Mouse (Mus musculus) liver, embryonic 14.5 days (tissue): ENCODE data around the gene Hk1. TPM values are rescaled to one million over a fixed set of nuclear protein-coding genes. Genes with fewer than 3 reads are reported as not detected.
A peak's percentile ranks its signal among the peaks of the same experiment; 100 is the strongest.

Source experiments
- ATAC-seq: fragments of 200-750 bp; cut with Nextera tagmentation; 2 replicates; pipeline ENCODE4 v1.8.0; 2017; ENCODE audit warnings: moderate number of reproducible peaks, mild to moderate bottlenecking, moderate library complexity; ENCODE audit not compliant: insufficient read depth
- DNase-seq, 3 experiments: peaks; one replicate each; pipeline ENCODE4 v3.0.0-alpha.2; 2012 to 2013; ENCODE audit warnings: low read depth in 3 of 3, low spot score in 3 of 3
- H3K27ac ChIP-seq: fragments of 300-500 bp; sonication (generic); 2 replicates; pipeline ENCODE4 v1.5.1; 2014; ENCODE audit warnings: moderate library complexity, mild to moderate bottlenecking, control low read depth, inconsistent platforms
- H3K27me3 ChIP-seq: fragments of 300-500 bp; sonication (generic); 2 replicates; pipeline ENCODE4 v1.6.1; 2014; ENCODE audit warnings: mild to moderate bottlenecking, low read length, moderate library complexity; ENCODE audit not compliant: control insufficient read depth, insufficient read depth
- H3K36me3 ChIP-seq: fragments of 300-500 bp; sonication (generic); replicated peaks from 2 replicates; pipeline ENCODE4 v1.6.1; 2014; ENCODE audit warnings: low read depth; ENCODE audit not compliant: control insufficient read depth, insufficient read depth
- H3K4me1 ChIP-seq, 2 experiments: fragments of 200-500 bp in 1 of 2; fragments of 300-500 bp in 1 of 2; sonication (generic) in 1 of 2; replicated peaks; 2 replicates each; pipeline ENCODE4 v1.6.1; 2012 to 2014; ENCODE audit warnings: antibody characterized with exemption in 1 of 2, inconsistent platforms in 1 of 2, low read length in 1 of 2; ENCODE audit not compliant: control insufficient read depth in 2 of 2, insufficient read depth in 2 of 2
- H3K4me2 ChIP-seq: fragments of 300-500 bp; sonication (generic); 2 replicates; pipeline ENCODE4 v1.6.1; 2014; ENCODE audit warnings: low read depth, mild to moderate bottlenecking, control low read depth, moderate library complexity
- H3K4me3 ChIP-seq, 2 experiments: fragments of 200-500 bp in 1 of 2; fragments of 300-500 bp in 1 of 2; sonication (generic) in 1 of 2; 2 replicates each; pipeline ENCODE4 v1.5.1; 2012 to 2014; ENCODE audit warnings: low read depth in 2 of 2, low read length in 2 of 2, mild to moderate bottlenecking in 2 of 2, control low read depth in 1 of 2, inconsistent platforms in 1 of 2, moderate library complexity in 1 of 2; ENCODE audit not compliant: insufficient read depth in 1 of 2
- H3K9ac ChIP-seq: fragments of 300-500 bp; sonication (generic); replicated peaks from 2 replicates; pipeline ENCODE4 v1.6.1; 2014; ENCODE audit warnings: mild to moderate bottlenecking, control low read depth, moderate library complexity
- H3K9me3 ChIP-seq: fragments of 300-500 bp; sonication (generic); 2 replicates; pipeline ENCODE4 v1.6.1; 2016; ENCODE audit warnings: low read length, mixed read lengths; ENCODE audit not compliant: control insufficient read depth
- CTCF ChIP-seq: IDR thresholded peaks from 2 replicates; pipeline ENCODE4 v1.5.1; 2016; ENCODE audit warnings: antibody characterized with exemption, low read depth, control low read depth
- EP300 ChIP-seq: IDR thresholded peaks from 2 replicates; pipeline ENCODE4 v1.6.1; 2016; ENCODE audit warnings: antibody characterized with exemption, low read depth
- WGBS: fragments of 180-500 bp; shearing (Covaris S2); extraction: QIAGEN DNeasy Blood & Tissue Kit; methylation state at CpG from one replicate; pipeline ENCODE4 v1.1.7; 2014; ENCODE audit not compliant: insufficient replicate concordance; 5-methylcytosine and 5-hydroxymethylcytosine counted together
- polyA plus RNA-seq, 2 experiments: library from polyadenylated mRNA; depleted of rRNA in 1 of 2; stranded (reverse) in 1 of 2; unstranded in 1 of 2; fragments of >200 nt; fragmentation: Nextera tagmentation in 1 of 2; extraction: Ambion mirVana in 1 of 2; gene quantifications; 2 replicates each; pipeline versions ENCODE4 v1.2.1 to v1.2.3; 2012 to 2014

Hk1 gene
- polyA plus RNA-seq, 2 experiments: 54.2 to 56.1 TPM

DNA sequence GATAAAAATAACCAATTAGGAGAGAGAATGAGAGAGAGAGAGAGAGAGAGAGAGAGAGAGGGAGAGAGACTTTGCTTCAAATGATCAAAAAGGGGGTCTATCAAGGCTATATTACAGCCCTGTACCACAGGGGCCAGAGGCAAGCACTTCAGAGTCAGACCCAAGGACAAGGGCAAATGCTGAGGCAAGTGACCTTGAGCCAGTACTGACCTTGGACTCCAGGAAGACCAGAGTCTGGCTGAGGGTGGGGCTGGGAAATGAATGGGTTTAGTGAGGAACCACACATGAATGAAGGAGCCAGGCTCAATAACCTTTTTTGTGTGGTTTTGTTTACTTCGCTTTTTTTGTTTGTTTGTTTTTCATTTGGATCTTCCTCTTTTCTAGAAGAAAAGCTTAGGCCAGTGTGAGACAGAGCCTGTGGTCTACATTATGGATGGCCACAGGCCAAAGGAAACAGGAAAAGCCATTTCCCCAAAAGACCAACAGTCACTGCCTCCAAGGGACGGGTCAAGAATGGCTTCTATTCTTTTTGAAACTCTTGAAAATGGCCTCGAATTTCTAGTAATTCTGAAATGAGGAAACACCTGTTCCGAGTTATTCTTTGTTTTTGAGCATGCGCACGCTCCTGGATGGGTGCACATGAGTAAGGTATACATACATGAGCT is 92.1 kb downstream of the Hk1 start:
- H3K9me3 ChIP-seq: no peaks in the 10 kb centered on the region
- no peak overlapping the region for H3K27ac ChIP-seq
- no peak overlapping the region for H3K9ac ChIP-seq
- TF ChIP-seq EP300 (no peak), CTCF (no peak)
- peaks cover 91% of the 10 kb centered on the region for H3K36me3 ChIP-seq
- ATAC-seq: no peak
- H3K4me1 ChIP-seq: no peaks in the 10 kb centered on the region
- no peak overlapping the region for H3K4me3 ChIP-seq
- no peak overlapping the region for H3K4me2 ChIP-seq
- 67% methylated on average over 6 of the region's 6 CpGs for WGBS
- H3K27me3 ChIP-seq: no peaks in the 10 kb centered on the region
- no peak for DNase-seq

GRCm38 (mm10) chr10:62283206-62283792 is 96.4 kb downstream of the Hk1 start:
- no peaks in the 10 kb centered on the region for H3K27me3 ChIP-seq
- peaks cover 86% of the 10 kb centered on the region for H3K36me3 ChIP-seq
- no peak overlapping the region for H3K4me2 ChIP-seq
- H3K27ac ChIP-seq: no peak overlapping the region
- no peaks in the 10 kb centered on the region for H3K9me3 ChIP-seq
- H3K4me3 ChIP-seq: no peak overlapping the region
- H3K9ac ChIP-seq: no peak overlapping the region
- 78% methylated on average over 4 of the region's 4 CpGs for WGBS
- no peaks in the 10 kb centered on the region for H3K4me1 ChIP-seq
- no peak for ATAC-seq
- no peak for TF ChIP-seq CTCF
- no peak for TF ChIP-seq EP300
- DNase-seq: no peak

DNA sequence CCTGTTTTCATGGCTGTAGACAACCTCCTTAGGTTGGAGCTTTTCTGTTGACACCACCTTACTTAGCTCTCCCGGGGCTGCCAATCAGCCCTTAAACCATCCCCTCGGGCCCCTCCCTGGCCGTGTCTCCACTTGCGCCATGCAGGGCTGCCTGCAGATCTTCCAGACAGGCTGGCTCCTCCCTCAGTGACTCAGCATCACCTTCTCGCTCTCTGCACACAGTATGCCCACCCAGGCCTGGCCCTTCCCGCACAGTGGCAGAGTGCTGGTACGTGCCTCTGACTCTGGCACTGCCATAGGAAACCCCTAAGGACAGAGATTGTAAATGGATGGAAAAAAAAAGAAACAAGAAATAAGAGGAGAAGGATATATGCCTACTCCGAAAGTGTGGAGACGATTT is 96.9 kb downstream of the Hk1 start:
- no peaks in the 10 kb centered on the region for H3K27me3 ChIP-seq
- H3K9ac ChIP-seq: no peak overlapping the region
- no peaks in the 10 kb centered on the region for H3K9me3 ChIP-seq
- peaks cover 87% of the 10 kb centered on the region for H3K36me3 ChIP-seq
- no peaks in the 10 kb centered on the region for H3K4me1 ChIP-seq
- no peak for TF ChIP-seq CTCF
- TF ChIP-seq EP300: no peak
- H3K4me2 ChIP-seq: no peak overlapping the region
- H3K27ac ChIP-seq: no peak overlapping the region
- 0 out of 2 replicates have a peak, but pooled peaks have one; percentile 35 for ATAC-seq
- 60% methylated on average over 9 of the region's 9 CpGs for WGBS
- H3K4me3 ChIP-seq: no peak overlapping the region
- no peak for DNase-seq

DNA sequence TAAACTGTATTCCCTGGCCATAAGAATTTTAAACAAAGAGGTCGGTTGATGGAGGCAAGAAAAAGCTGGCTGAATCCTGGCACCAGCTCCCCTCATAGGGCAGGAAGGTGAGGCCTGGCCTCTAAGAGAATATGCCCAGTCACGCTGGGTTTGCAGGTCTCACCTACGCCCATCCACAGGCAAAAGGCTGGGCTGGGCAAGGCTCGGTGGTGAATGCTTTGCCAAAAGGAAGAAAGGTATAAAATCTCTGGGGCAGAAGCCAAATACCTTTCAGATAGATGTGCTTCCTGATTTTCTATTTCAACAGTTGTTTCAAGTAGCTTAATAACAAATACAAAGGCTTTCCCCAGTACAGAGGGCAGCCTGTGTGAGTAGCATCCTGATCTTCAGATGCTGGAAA is 100.0 kb downstream of the Hk1 start:
- Histone ChIP-seq H3K4me2 (no peak overlapping the region), H3K27ac (no peak overlapping the region), H3K36me3 (peaks cover 78% of the 10 kb centered on the region), H3K9me3 (no peaks in the 10 kb centered on the region), H3K9ac (no peak overlapping the region), H3K4me1 (no peaks in the 10 kb centered on the region), H3K4me3 (no peak overlapping the region), H3K27me3 (no peaks in the 10 kb centered on the region)
- WGBS: 79% methylated on average over 4 of the region's 4 CpGs
- no peak for DNase-seq
- no peak for TF ChIP-seq EP300
- TF ChIP-seq CTCF: no peak
- ATAC-seq: no peak

- Histone ChIP-seq H3K9ac (no peak overlapping the region), H3K36me3 (peaks cover 78% of the 10 kb centered on the region), H3K4me1 (no peaks in the 10 kb centered on the region), H3K9me3 (no peaks in the 10 kb centered on the region), H3K4me2 (no peak overlapping the region), H3K4me3 (no peak overlapping the region), H3K27ac (no peak overlapping the region), H3K27me3 (no peaks in the 10 kb centered on the region)
- ATAC-seq: no peak
- no peak for DNase-seq
- no peak for TF ChIP-seq EP300
- no peak for TF ChIP-seq CTCF
- WGBS: 64% methylated on average over 3 of the region's 3 CpGs
These were observed 100.6 kb downstream of the Hk1 start for GRCm38 (mm10) chr10:62279066-62279465.
